Mouse (Mus musculus) embryonic facial prominence, embryonic 14.5 days (tissue): Measurements from ENCODE around the gene Cyp2a22. TPM values are rescaled to one million over a fixed set of nuclear protein-coding genes. Genes with fewer than 3 reads are reported as not detected.
"Not testable (repeated sequence)": the region's sequence is repeated elsewhere in the genome, so short reads cannot be mapped to it uniquely, and the experiment has no call there.

ENCODE experiments used
- ATAC-seq: fragments of 200-750 bp; cut with Nextera tagmentation; 2 replicates; pipeline ENCODE4 v1.8.0; 2017; ENCODE audit warnings: low read depth, moderate number of reproducible peaks, moderate TSS enrichment
- DNase-seq: peaks from one replicate; pipeline ENCODE4 v3.0.0-alpha.2; 2015; ENCODE audit warnings: low spot score
- H3K27ac ChIP-seq: fragments of 300-500 bp; sonication (generic); replicated peaks from 2 replicates; pipeline ENCODE4 v1.5.1; 2014; ENCODE audit warnings: low read depth, mild to moderate bottlenecking, low read length, moderate library complexity
- H3K27me3 ChIP-seq: fragments of 300-500 bp; sonication (generic); replicated peaks from 2 replicates; pipeline ENCODE4 v1.6.1; 2014; ENCODE audit warnings: low read length; ENCODE audit not compliant: control insufficient read depth, insufficient read depth
- H3K36me3 ChIP-seq: fragments of 300-500 bp; sonication (generic); 2 replicates; pipeline ENCODE4 v1.6.1; 2014; ENCODE audit warnings: low read length, mixed read lengths; ENCODE audit not compliant: control insufficient read depth, insufficient read depth
- H3K4me1 ChIP-seq: fragments of 300-500 bp; sonication (generic); 2 replicates; pipeline ENCODE4 v1.6.1; 2014; ENCODE audit warnings: antibody characterized with exemption, low read length; ENCODE audit not compliant: control insufficient read depth, insufficient read depth
- H3K4me2 ChIP-seq: fragments of 300-500 bp; sonication (generic); 2 replicates; pipeline ENCODE4 v1.6.1; 2014; ENCODE audit warnings: low read depth, mild to moderate bottlenecking, low read length, moderate library complexity, mixed read lengths
- H3K4me3 ChIP-seq: fragments of 300-500 bp; sonication (generic); 2 replicates; pipeline ENCODE4 v1.5.1; 2014; ENCODE audit warnings: low read depth, mild to moderate bottlenecking, low read length
- H3K9ac ChIP-seq: fragments of 300-500 bp; sonication (generic); 2 replicates; pipeline ENCODE4 v1.6.1; 2014; ENCODE audit warnings: low read depth, mild to moderate bottlenecking, low read length, moderate library complexity, mixed read lengths
- H3K9me3 ChIP-seq: fragments of 300-500 bp; sonication (generic); 2 replicates; pipeline ENCODE4 v1.6.1; 2016; ENCODE audit warnings: low read length; ENCODE audit not compliant: control insufficient read depth
- WGBS: fragments of 180-500 bp; shearing (Covaris S2); extraction: QIAGEN DNeasy Blood & Tissue Kit; methylation state at CpG from one replicate; pipeline ENCODE4 v1.1.7; 2014; 5-methylcytosine and 5-hydroxymethylcytosine counted together
- polyA plus RNA-seq: library from polyadenylated mRNA; unstranded; fragments of >200 nt; fragmentation: Nextera tagmentation; extraction: Ambion mirVana; gene quantifications from 2 replicates; pipeline ENCODE4 v1.2.1, GENCODE M21; 2014

Cyp2a22 gene
- polyA plus RNA-seq, 1 experiment from 2014 or later, result not detected

GRCm38 (mm10) chr7:26917114-26917513, 22.1 kb downstream of the Cyp2a22 start:
- not testable (repeated sequence) for H3K4me3 ChIP-seq, H3K4me2 ChIP-seq, ATAC-seq, H3K4me1 ChIP-seq, H3K27me3 ChIP-seq, H3K36me3 ChIP-seq, H3K9me3 ChIP-seq, DNase-seq, H3K27ac ChIP-seq, H3K9ac ChIP-seq
- WGBS, result no CpG with 5 or more reads among the region's 2 CpGs

Other genes with a start within 250 kb of the Cyp2a22 start
- 0.09 and 1.1 TPM in 2 replicates for gene Cyp2b19, start 182.2 kb downstream of the Cyp2a22 start, polyA plus RNA-seq
- 4.6 and 6.1 TPM in 2 replicates for gene Cyp2g1, start 130.5 kb downstream of the Cyp2a22 start, polyA plus RNA-seq
- gene Cyp2a5, start 104.1 kb downstream of the Cyp2a22 start, polyA plus RNA-seq, result 1.1 and 3.5 TPM in 2 replicates
- not detected in 2 replicates for gene Cyp2a12, start 89.7 kb upstream of the Cyp2a22 start, polyA plus RNA-seq
- 34.6 and 64.4 TPM in 2 replicates for gene Cyp2f2, start 180.5 kb upstream of the Cyp2a22 start, polyA plus RNA-seq
- 0.26 and 1.0 TPM in 2 replicates for gene Cyp2t4, start 214.3 kb upstream of the Cyp2a22 start, polyA plus RNA-seq
- 41.1 and 47.1 TPM in 2 replicates for gene Egln2, start 227.4 kb upstream of the Cyp2a22 start, polyA plus RNA-seq
- 58.2 and 59.2 TPM in 2 replicates for gene Rab4b, start 239.5 kb upstream of the Cyp2a22 start, polyA plus RNA-seq
- 0.52 TPM in 1 of 2 replicates, not detected in the other for gene Gm21983, start 241.7 kb upstream of the Cyp2a22 start, polyA plus RNA-seq
- gene Mia, start 241.8 kb upstream of the Cyp2a22 start, polyA plus RNA-seq, result 102 and 115 TPM in 2 replicates